Mouse (Mus musculus) B cell, adult 62 days (primary cell): ENCODE results near the gene A630095N17Rik. TPM values are rescaled to one million over a fixed set of nuclear protein-coding genes. Genes with fewer than 3 reads are reported as not detected.

Experiments used
- total RNA-seq: library from RNA; stranded (reverse); gene quantifications from 4 replicates; pipeline ENCODE4 v1.2.4, GENCODE M21; 2023

The A630095N17Rik gene
- not detected in 4 replicates for total RNA-seq

GRCm38 (mm10) chr1:75231664-75232152 is at the start of gene A630095N17Rik:
A630095N17Rik (minus strand) TSS chr1:75232102.

GRCm38 (mm10) chr1:75278228-75278627 is 46.3 kb upstream of the A630095N17Rik start, which contains the start of gene Resp18:
Resp18 (minus strand) TSS chr1:75278415.

GRCm38 (mm10) chr1:75264091-75264880 is 32.4 kb upstream of the A630095N17Rik start, which contains the start of gene Ptprn:
Ptprn (minus strand) TSS chr1:75264502.

GRCm38 (mm10) chr1:75236117-75237050 is 4.5 kb upstream of the A630095N17Rik start, which contains the start of gene Dnajb2:
Dnajb2 (plus strand) TSS chr1:75236406.

GRCm38 (mm10) chr1:75219531-75219930 is 12.4 kb downstream of the A630095N17Rik start, which contains the start of gene Tuba4a:
Tuba4a (minus strand) TSS chr1:75219865.

GRCm38 (mm10) chr1:75210136-75211087 is 21.5 kb downstream of the A630095N17Rik start, which contains the start of the genes Glb1l and Stk16:
Glb1l (minus strand) TSS chr1:75210813.
Stk16 (plus strand) TSS chr1:75210838.

GRCm38 (mm10) chr1:75191622-75192402 is 40.1 kb downstream of the A630095N17Rik start, which contains the start of the genes Ankzf1 and Atg9a:
Ankzf1 (plus strand) TSS chr1:75192151.
Atg9a (minus strand) TSS chr1:75192196.

GRCm38 (mm10) chr1:75180105-75180590 is 51.8 kb downstream of the A630095N17Rik start, which contains the start of gene Abcb6:
Abcb6 (minus strand) TSS chr1:75180392.

Other genes with a start within 250 kb of the A630095N17Rik start
- 3.1 to 6.8 TPM (median 4.8 TPM) in 4 replicates for gene Nhej1, start 106.9 kb downstream of the A630095N17Rik start, total RNA-seq
- gene Slc23a3, start 98.2 kb downstream of the A630095N17Rik start, total RNA-seq, result 0.85 to 2.7 TPM (median 1.2 TPM) in 4 replicates
- gene Cnppd1, start 89.4 kb downstream of the A630095N17Rik start, total RNA-seq, result 107 to 110 TPM (median 109 TPM) in 4 replicates
- 71.5 to 78.8 TPM (median 75.5 TPM) in 4 replicates for gene Retreg2, start 89.3 kb downstream of the A630095N17Rik start, total RNA-seq
- gene Zfand2b, start 63.5 kb downstream of the A630095N17Rik start, total RNA-seq, result 37.1 to 48.7 TPM (median 44.9 TPM) in 4 replicates
- 2.5 to 4.2 TPM (median 3.0 TPM) in 4 replicates for gene Abcb6, start 51.7 kb downstream of the A630095N17Rik start, total RNA-seq
- gene Ankzf1, start 40.0 kb downstream of the A630095N17Rik start, total RNA-seq, result 26.6 to 34.8 TPM (median 29.9 TPM) in 4 replicates
- 33.7 to 38.7 TPM (median 34.2 TPM) in 4 replicates for gene Atg9a, start 39.9 kb downstream of the A630095N17Rik start, total RNA-seq
- gene Glb1l, start 21.3 kb downstream of the A630095N17Rik start, total RNA-seq, result 16.0 to 21.1 TPM (median 17.4 TPM) in 4 replicates
- 76.3 to 89.8 TPM (median 88.1 TPM) in 4 replicates for gene Stk16, start 21.3 kb downstream of the A630095N17Rik start, total RNA-seq
- 203 to 235 TPM (median 208 TPM) in 4 replicates for gene Tuba4a, start 12.2 kb downstream of the A630095N17Rik start, total RNA-seq
- 82.6 to 94.0 TPM (median 85.3 TPM) in 4 replicates for gene Dnajb2, start 4.3 kb upstream of the A630095N17Rik start, total RNA-seq
- not detected in 4 replicates for gene Ptprn, start 32.4 kb upstream of the A630095N17Rik start, total RNA-seq
- not detected in 4 replicates for gene Resp18, start 46.3 kb upstream of the A630095N17Rik start, total RNA-seq
- gene Dnpep, start 85.9 kb upstream of the A630095N17Rik start, total RNA-seq, result 48.7 to 54.7 TPM (median 50.8 TPM) in 4 replicates
- gene Des, start 128.2 kb upstream of the A630095N17Rik start, total RNA-seq, result not detected in 4 replicates
- gene Speg, start 143.2 kb upstream of the A630095N17Rik start, total RNA-seq, result not detected in 4 replicates
- 49.9 to 75.1 TPM (median 61.8 TPM) in 4 replicates for gene Gmppa, start 203.8 kb upstream of the A630095N17Rik start, total RNA-seq
- not detected in 4 replicates for gene Asic4, start 218.3 kb upstream of the A630095N17Rik start, total RNA-seq
- gene Chpf, start 247.2 kb upstream of the A630095N17Rik start, total RNA-seq, result 23.0 to 27.0 TPM (median 24.7 TPM) in 4 replicates
- gene Tmem198, start 247.4 kb upstream of the A630095N17Rik start, total RNA-seq, result 3.5 to 6.0 TPM (median 4.0 TPM) in 4 replicates